7 mouse cellular contexts compared by ENCODE assay signal in genomic region chr9:107567702-107568319, GRCm38 (mm10). TPM values are rescaled to one million over a fixed set of nuclear protein-coding genes. Genes with fewer than 3 reads are reported as not detected.
A peak's percentile ranks its signal among the peaks of the same experiment; 100 is the strongest.
DNase-seq lines count a peak whose midpoint lies in the region; ATAC-seq and TF ChIP-seq lines count a peak whose summit lies in the region.

Gene Hyal2, plus strand, starts transcription at chr9:107567945.

- peak within 1 kb of the TSS; percentile 78 for H3K4me3 ChIP-seq in intestine, embryonic 16.5 days (ENCODE audit: low read length)
- H3K4me3 ChIP-seq in limb, embryonic 15.5 days: peak within 1 kb of the TSS; percentile 84
- H3K4me3 ChIP-seq in myocyte: peak within 1 kb of the TSS; percentile 81

- H3ac ChIP-seq in myocyte (ENCODE audit: control insufficient read depth, insufficient read length): peak within 1 kb of the TSS; percentile 69

- 6% methylated on average over 18 of the region's 18 CpGs for WGBS in intestine, embryonic 16.5 days
- WGBS in limb, embryonic 15.5 days: 9% methylated on average over 18 of the region's 18 CpGs

- H3K27ac ChIP-seq in intestine, embryonic 16.5 days (ENCODE audit: low read length): peak within 1 kb of the TSS; percentile 72
- H3K27ac ChIP-seq in limb, embryonic 15.5 days: peak within 1 kb of the TSS; percentile 92

- H3K36me3 ChIP-seq in intestine, embryonic 16.5 days (ENCODE audit: control insufficient read depth, insufficient read depth, low read length): peaks cover 6% of the 10 kb centered on the region; the same call in 1 of the 2 replicates
- H3K36me3 ChIP-seq in limb, embryonic 15.5 days: peaks cover 30% of the 10 kb centered on the region
- H3K36me3 ChIP-seq in myocyte (ENCODE audit: control insufficient read depth, insufficient read depth): no peaks in the 10 kb centered on the region

- no peak for ATAC-seq in Patski
- no peak for ATAC-seq in intestine, embryonic 16.5 days
- ATAC-seq in limb, embryonic 15.5 days (ENCODE audit: insufficient number of reproducible peaks, low FRiP score, low TSS enrichment, low read depth): no peak

- H3K4me1 ChIP-seq in intestine, embryonic 16.5 days (ENCODE audit: control insufficient read depth, insufficient read depth, low read length): peaks cover 56% of the 10 kb centered on the region
- peaks cover 67% of the 10 kb centered on the region for H3K4me1 ChIP-seq in limb, embryonic 15.5 days

- TF ChIP-seq POLR2A in myocyte (IDR thresholded peaks at IDR 0.05; ENCODE audit: insufficient read length, low read depth): no peak

- POLR2A ChIA-PET in Patski (lab: Charles Lee): interaction anchor here (0.9 to 1.0 kb wide), 2 partner anchors 13 to 73 kb away, joined by 3 to 5 read pairs; no protein-coding TSS in a partner anchor

- DNase-seq in Patski (ENCODE audit: low read depth, low spot score): no peak
- DNase-seq in adrenal gland, postnatal 4 days (ENCODE audit: low spot score in 2 of 2): no peak
- no peak for DNase-seq in gastrocnemius, postnatal 4 days (ENCODE audit: low spot score in 2 of 2)
- no peak for DNase-seq in cerebellum, adult 8-10 months

- CTCF ChIA-PET in Patski (lab: Charles Lee): interaction anchor here (2.2 to 4.3 kb wide), 3 partner anchors 11 to 78 kb away, joined by 8 to 19 read pairs (median 8); partner anchors contain the start of genes Hyal3 and Naa80

- H3K79me2 ChIP-seq in myocyte (ENCODE audit: control insufficient read depth, insufficient read depth): peaks cover 20% of the 10 kb centered on the region

- peak within 1 kb of the TSS; percentile 85 for H3K9ac ChIP-seq in intestine, embryonic 16.5 days (ENCODE audit: low read depth, low read length)
- peak within 1 kb of the TSS; percentile 67 for H3K9ac ChIP-seq in limb, embryonic 15.5 days

- no peaks in the 10 kb centered on the region for H3K9me3 ChIP-seq in intestine, embryonic 16.5 days (ENCODE audit: control insufficient read depth, low read length)
- H3K9me3 ChIP-seq in limb, embryonic 15.5 days: no peaks in the 10 kb centered on the region

- peak within 1 kb of the TSS; percentile 74 for H3K4me2 ChIP-seq in intestine, embryonic 16.5 days (ENCODE audit: low read depth, low read length)
- H3K4me2 ChIP-seq in limb, embryonic 15.5 days: peak within 1 kb of the TSS; percentile 69
- H3K4me2 ChIP-seq in myocyte (ENCODE audit: low read depth): peak within 1 kb of the TSS; percentile 98

- TF ChIP-seq CTCF in Patski (IDR thresholded peaks at IDR 0.05): no peak

- H3K27me3 ChIP-seq in Patski (no peaks in the 10 kb centered on the region), myocyte (ENCODE audit: control insufficient read depth, insufficient read depth, insufficient read length) (no peaks in the 10 kb centered on the region)
- H3K27me3 ChIP-seq in intestine, embryonic 16.5 days (replicated peaks; ENCODE audit: control insufficient read depth, insufficient read depth, low read length): no peaks in the 10 kb centered on the region
- H3K27me3 ChIP-seq in limb, embryonic 15.5 days: no peaks in the 10 kb centered on the region

- in situ Hi-C loops in Patski (cut with MboI; ENCODE audit: low pct_unique_long_range_greater_than_20kb): no loop called here

TF ChIP-seq in myocyte, 11 proteins besides CTCF, POLR2A, EP300 and RAD21:
- no peak for TF ChIP-seq TCF12 (IDR thresholded peaks at IDR 0.05; ENCODE audit: insufficient read depth, poor library complexity, severe bottlenecking)

RNA-seq across cellular contexts. Expression of gene Hyal2, which starts in this region (rescaled TPM):
- polyA plus RNA-seq in Patski (2021): 34.4 TPM
- total RNA-seq in adrenal gland, postnatal 4 days (2021): 10 to 100 TPM; 39.4 to 47.2 TPM
- 10 to 100 TPM; 21.8 to 32.0 TPM for total RNA-seq in gastrocnemius, postnatal 4 days (2021)
- 88.2 and 91.2 TPM in 2 replicates for polyA plus RNA-seq in intestine, embryonic 16.5 days (2015; fragmentation: Nextera tagmentation; extraction: Ambion mirVana)
- polyA plus RNA-seq in limb, embryonic 15.5 days (2015; fragmentation: Nextera tagmentation; extraction: Ambion mirVana): 101 and 104 TPM in 2 replicates
- polyA plus RNA-seq in myocyte (2012; fragmentation: generic; extraction: Trizol): 34.2 TPM
